Mouse (Mus musculus): ENCODE results near the gene Gm1113. TPM values are rescaled to one million over a fixed set of nuclear protein-coding genes. Genes with fewer than 3 reads are reported as not detected.

Gene Gm1113
- polyA plus RNA-seq, 1 experiment from 2014 or later: not detected

DNA sequence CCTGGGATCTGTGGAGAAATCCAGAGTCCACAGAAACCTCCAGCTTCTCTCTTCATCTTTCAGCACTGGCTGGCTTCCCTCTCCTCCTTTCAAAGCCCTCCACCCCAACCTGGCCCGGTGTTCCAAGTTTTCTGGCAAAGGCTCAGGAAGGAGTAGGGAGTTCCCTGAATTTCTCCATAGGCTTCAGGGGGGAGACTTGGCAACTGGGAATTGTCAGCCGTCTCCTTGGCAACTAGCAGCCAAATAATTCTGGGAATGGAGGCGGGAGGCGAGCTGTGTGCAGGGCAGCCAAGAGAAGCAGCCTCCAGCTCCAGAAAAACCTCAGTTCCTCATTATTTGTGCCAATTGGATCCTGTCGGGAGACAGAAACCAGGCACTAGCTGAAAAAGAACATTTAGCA is 5.5 kb upstream of the Gm1113 start:
- Histone ChIP-seq H3K4me3 (no peak overlapping the region), H3K4me1 (peaks cover 11% of the 10 kb centered on the region), H3K36me3 (no peaks in the 10 kb centered on the region), H3K4me2 (replicated peaks) (no peak overlapping the region), H3K27ac (no peak overlapping the region), H3K9me3 (replicated peaks) (no peaks in the 10 kb centered on the region), H3K9ac (no peak overlapping the region), H3K27me3 (no peaks in the 10 kb centered on the region)
- WGBS: 11% methylated on average over 5 of the region's 5 CpGs
- peak; percentile 58 for ATAC-seq (ENCODE audit: low FRiP score)

DNA sequence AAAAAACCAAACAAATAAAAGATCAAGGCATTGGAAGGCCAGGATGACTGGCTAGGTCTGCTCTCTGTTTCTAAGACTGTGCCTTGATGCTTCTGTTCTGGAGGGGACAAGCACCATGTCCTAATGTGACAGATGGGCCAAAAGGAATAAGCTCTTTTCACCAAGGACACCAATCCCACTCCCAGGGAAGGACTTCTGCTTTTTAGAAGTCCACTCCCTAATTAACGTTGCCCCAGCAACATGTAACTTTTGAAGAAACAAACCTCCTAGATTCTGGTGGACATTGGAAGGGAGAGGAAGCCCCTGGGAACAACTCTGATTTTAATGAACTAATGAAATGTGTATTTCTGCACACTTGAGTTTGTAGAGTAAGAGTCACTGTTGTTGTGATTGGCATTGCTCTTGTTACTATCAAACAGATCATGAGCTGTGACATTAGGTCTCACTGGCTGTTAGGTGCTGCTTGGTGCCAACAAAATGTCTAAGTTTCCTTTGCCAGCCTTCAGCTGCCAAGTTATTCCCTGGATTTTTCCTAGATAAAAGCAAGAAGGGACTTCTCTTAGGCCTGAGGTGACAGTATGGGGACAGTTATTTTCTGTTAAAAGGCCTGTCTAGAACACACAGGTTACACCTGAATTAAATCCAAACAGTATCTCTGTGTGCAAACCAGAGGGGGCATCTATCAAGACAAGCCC is 4.9 kb upstream of the Gm1113 start:
- no peaks in the 10 kb centered on the region for H3K36me3 ChIP-seq
- H3K27ac ChIP-seq: no peak overlapping the region
- H3K27me3 ChIP-seq: no peaks in the 10 kb centered on the region
- peaks cover 11% of the 10 kb centered on the region for H3K4me1 ChIP-seq
- no peak overlapping the region for H3K4me3 ChIP-seq
- H3K9me3 ChIP-seq (replicated peaks): no peaks in the 10 kb centered on the region
- no peak overlapping the region for H3K9ac ChIP-seq
- WGBS: 72% methylated on average over 1 of the region's 1 CpGs
- H3K4me2 ChIP-seq (replicated peaks): no peak overlapping the region
- ATAC-seq (ENCODE audit: low FRiP score): no peak

DNA sequence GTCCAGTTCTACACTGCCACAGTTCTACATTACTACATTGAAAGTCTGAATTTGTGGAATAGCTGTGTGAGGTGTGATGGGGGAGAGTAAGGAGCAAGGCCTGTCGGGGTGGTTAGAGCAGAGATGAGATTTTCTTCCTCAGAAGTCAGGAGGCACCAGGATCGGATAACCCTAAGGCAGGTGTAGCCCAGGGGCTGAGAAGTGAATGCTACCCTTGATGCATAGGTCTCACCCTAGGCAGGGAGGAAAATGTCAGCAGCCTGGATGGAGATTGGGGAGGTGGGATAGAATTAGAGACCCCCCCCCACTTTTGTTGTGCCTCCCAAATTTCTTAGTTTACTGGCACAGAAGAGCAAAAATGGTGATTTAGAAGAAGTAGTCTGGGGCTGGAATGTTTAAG is 4.2 kb upstream of the Gm1113 start:
- Histone ChIP-seq H3K4me1 (peaks cover 11% of the 10 kb centered on the region), H3K27me3 (no peaks in the 10 kb centered on the region), H3K27ac (no peak overlapping the region), H3K9me3 (replicated peaks) (no peaks in the 10 kb centered on the region), H3K9ac (no peak overlapping the region), H3K4me2 (replicated peaks) (no peak overlapping the region), H3K36me3 (no peaks in the 10 kb centered on the region), H3K4me3 (no peak overlapping the region)
- 75% methylated on average over 2 of the region's 2 CpGs for WGBS
- no peak for ATAC-seq (ENCODE audit: low FRiP score)

DNA sequence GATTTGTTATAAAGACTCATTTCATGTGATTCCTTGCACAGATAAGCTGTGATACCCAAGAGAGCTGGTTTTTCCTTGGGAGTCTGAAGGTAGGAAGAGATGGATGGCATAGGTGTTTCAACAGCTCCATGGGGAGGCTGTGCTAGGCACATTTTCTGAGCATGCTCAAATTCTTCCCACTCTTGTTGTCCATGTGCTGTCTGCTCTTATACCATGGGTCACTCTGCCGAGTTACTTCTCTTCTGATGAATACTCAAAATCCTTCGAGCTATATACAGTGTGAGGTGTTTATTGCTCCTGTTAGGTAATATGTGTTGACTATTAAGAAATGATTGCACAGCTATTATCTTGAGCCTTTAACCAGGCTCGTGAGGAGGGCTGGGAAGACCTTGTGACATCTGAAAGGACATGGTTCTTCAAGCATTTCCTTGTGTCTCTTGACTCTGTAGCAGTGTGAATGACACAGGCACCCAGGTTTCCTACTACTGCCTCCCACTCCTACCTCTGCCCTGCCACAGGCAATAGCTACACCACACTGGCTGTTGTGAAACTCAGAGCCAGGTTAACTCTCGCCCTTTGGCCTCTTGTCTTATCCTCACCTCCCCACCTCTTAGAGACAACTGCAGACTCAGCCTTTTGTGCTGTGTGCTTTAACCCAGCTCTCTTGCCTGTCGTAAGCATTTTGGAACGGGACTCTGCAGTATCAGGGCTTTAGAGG is 2.7 kb upstream of the Gm1113 start:
- Histone ChIP-seq H3K27me3 (no peaks in the 10 kb centered on the region), H3K4me1 (peaks cover 11% of the 10 kb centered on the region), H3K27ac (no peak overlapping the region), H3K4me2 (replicated peaks) (no peak overlapping the region), H3K4me3 (no peak overlapping the region), H3K9ac (no peak overlapping the region), H3K9me3 (replicated peaks) (no peaks in the 10 kb centered on the region), H3K36me3 (no peaks in the 10 kb centered on the region)
- no peak for ATAC-seq (ENCODE audit: low FRiP score)
- WGBS: 81% methylated on average over 6 of the region's 6 CpGs

DNA sequence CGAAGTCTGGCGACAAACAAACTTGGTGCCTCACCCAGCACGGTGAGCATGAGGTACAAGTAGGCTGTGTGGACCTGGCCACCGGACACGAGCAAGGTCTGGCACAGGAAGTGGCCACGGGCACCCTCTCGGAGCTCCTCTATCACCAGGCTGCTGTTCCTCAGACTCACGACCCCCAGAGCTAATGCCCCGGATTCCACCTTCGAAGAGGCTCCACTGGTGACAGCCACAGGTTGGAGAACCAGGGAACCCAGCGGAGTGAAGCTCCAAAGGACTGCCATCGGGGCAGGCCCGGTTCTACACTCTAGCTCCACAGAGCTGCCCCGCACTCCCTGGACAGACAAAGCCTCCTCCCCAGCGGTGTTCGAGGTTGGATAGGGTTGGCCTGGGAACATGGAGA is 1.4 kb downstream of the Gm1113 start:
- no peaks in the 10 kb centered on the region for H3K36me3 ChIP-seq
- H3K9me3 ChIP-seq (replicated peaks): no peaks in the 10 kb centered on the region
- no peak overlapping the region for H3K27ac ChIP-seq
- H3K4me2 ChIP-seq (replicated peaks): no peak overlapping the region
- no peak overlapping the region for H3K9ac ChIP-seq
- ATAC-seq (ENCODE audit: low FRiP score): no peak
- H3K4me3 ChIP-seq: no peak overlapping the region
- WGBS: 94% methylated on average over 16 of the region's 16 CpGs
- H3K4me1 ChIP-seq: no peaks in the 10 kb centered on the region
- H3K27me3 ChIP-seq: peaks cover 3% of the 10 kb centered on the region

DNA sequence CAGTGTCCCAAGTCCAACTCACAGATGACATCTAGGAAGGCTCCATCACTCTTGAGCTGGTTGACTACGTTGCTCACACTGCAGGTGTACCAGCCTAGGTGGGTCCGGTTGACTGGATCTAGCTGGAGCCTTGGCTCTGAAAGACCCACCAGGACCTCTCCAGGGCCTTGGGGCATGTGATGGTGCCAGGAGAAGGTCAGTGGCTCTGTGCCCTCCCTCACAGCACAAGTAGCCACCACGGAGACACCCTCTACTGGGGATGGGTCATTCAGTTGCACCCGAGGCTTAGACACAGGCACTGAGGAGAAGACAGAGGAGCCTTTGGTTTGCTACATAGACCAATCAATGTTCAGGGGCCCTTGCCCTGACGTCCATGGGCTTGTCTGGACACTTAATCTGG is 1.9 kb downstream of the Gm1113 start:
- Histone ChIP-seq H3K9ac (no peak overlapping the region), H3K9me3 (replicated peaks) (no peaks in the 10 kb centered on the region), H3K27me3 (peaks cover 3% of the 10 kb centered on the region), H3K4me3 (no peak overlapping the region), H3K27ac (no peak overlapping the region), H3K36me3 (no peaks in the 10 kb centered on the region), H3K4me1 (no peaks in the 10 kb centered on the region), H3K4me2 (replicated peaks) (no peak overlapping the region)
- WGBS: 90% methylated on average over 5 of the region's 5 CpGs
- ATAC-seq (ENCODE audit: low FRiP score): no peak

DNA sequence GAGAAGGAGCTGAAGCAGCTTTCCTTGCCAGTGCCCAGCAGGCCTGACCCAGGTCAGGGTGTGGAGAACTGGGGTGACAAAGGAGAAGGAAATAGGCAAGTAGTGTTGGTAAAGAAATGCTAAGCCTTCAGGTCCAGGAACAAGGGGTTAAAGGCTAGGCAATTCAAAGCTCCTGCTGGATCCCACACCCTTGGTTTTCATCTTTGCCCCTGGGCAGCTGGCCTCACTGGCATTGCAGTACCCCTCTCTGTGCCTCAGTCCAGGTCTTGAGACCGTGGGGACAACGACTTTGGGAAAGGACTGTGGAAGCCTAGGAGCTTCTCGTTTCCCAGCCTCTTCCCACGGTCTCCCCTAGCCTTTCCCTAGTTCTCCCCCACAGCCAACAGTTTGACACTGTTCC is 4.2 kb downstream of the Gm1113 start:
- no peak overlapping the region for H3K4me2 ChIP-seq (replicated peaks)
- H3K4me1 ChIP-seq: no peaks in the 10 kb centered on the region
- H3K27me3 ChIP-seq: peaks cover 3% of the 10 kb centered on the region
- no peaks in the 10 kb centered on the region for H3K36me3 ChIP-seq
- no peak overlapping the region for H3K9ac ChIP-seq
- H3K9me3 ChIP-seq (replicated peaks): no peaks in the 10 kb centered on the region
- H3K27ac ChIP-seq: no peak overlapping the region
- H3K4me3 ChIP-seq: no peak overlapping the region
- no peak for ATAC-seq (ENCODE audit: low FRiP score)
- WGBS: 86% methylated on average over 4 of the region's 4 CpGs

DNA sequence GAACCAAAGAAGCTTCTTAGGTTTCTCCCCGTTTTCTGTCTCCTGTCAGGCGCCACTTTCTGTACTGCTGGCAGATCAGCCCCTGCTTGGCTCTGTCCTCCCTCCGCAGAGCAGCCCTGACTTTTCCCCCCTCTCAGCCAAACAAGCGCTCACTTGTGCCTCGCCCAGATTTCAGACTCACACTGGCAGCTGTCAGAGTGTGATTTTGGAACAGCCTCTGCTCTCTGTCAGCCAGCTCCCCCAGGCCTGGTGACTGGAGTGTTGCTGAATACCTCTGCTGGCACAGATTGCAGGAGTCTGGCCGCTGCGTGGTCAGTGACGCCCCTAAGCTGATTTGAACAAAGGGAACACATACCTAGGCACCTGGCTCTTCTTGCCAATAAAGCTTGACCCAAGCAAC is 9.8 kb downstream of the Gm1113 start:
- Histone ChIP-seq H3K27me3 (no peaks in the 10 kb centered on the region; the same call in 1 of the 2 replicates), H3K4me1 (no peaks in the 10 kb centered on the region), H3K4me2 (replicated peaks) (no peak overlapping the region), H3K27ac (no peak overlapping the region), H3K36me3 (peaks cover 12% of the 10 kb centered on the region; the same call in 1 of the 2 replicates), H3K4me3 (no peak overlapping the region), H3K9ac (no peak overlapping the region), H3K9me3 (replicated peaks) (no peaks in the 10 kb centered on the region)
- WGBS: 60% methylated on average over 8 of the region's 8 CpGs
- no peak; the same call in 1 of the 2 replicates for ATAC-seq (ENCODE audit: low FRiP score)

DNA sequence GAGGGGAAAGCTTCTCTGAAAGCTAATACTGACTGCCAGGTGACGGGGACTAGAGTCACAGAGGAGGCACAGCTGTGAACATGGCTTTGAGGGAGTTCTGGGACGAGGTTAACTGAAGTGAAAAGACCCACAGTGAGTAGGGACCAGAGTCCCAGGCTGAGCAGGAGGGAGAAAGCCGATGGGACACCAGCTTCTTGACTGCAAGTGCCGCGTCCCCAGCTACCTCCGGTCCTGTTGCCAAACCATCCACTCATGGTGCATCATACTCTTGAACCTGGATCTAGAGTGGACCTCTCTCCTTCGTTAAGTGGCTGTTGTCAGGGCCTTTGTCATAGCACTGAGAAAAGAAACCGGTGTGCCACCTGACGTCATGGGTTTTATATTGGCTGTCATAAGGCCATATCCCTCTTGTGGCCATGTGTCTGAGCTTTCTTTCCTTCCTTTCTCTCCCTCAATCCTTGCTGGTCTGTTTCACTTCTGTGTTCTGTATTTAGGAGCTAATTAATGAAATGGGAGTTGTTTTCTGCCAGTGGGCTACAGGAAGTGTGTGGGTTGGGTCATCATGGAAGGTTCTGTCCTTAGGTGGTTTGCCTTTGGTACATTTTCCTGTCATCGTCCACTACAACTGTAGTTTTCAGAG is 15.6 kb downstream of the Gm1113 start:
- H3K4me3 ChIP-seq: no peak overlapping the region
- ATAC-seq (ENCODE audit: low FRiP score): no peak
- 88% methylated on average over 10 of the region's 10 CpGs for WGBS

DNA sequence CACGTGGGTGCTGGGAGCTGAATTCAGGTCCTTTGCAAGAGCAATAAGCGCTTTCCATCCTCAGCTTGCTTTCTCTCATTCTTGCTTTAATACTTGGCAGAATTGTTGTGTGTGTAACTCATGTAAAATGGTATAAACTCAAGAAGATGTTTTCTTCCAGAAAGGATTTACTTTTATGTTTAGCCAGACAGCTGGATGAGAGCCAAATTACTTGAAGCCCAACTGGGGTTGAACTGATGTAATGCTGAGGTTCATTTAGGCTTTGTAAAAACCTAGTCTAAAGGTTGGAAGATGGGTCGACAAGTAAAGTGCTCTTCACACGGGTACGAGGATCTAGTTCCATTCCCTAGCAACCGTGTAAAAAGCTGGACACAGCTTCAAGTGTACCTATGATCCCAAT is 18.1 kb downstream of the Gm1113 start:
- WGBS: 92% methylated on average over 6 of the region's 6 CpGs
- no peaks in the 10 kb centered on the region for H3K9me3 ChIP-seq (replicated peaks)
- no peak overlapping the region for H3K4me2 ChIP-seq (replicated peaks)
- peaks cover 5% of the 10 kb centered on the region for H3K4me1 ChIP-seq
- no peak overlapping the region for H3K4me3 ChIP-seq
- no peak overlapping the region for H3K9ac ChIP-seq
- H3K27me3 ChIP-seq: no peaks in the 10 kb centered on the region
- H3K36me3 ChIP-seq: peaks cover 47% of the 10 kb centered on the region
- no peak for ATAC-seq (ENCODE audit: low FRiP score)
- H3K27ac ChIP-seq: no peak overlapping the region

More for the DNA sequence above, 15.6 kb downstream of the Gm1113 start:
- no peaks in the 10 kb centered on the region for H3K27me3 ChIP-seq
- H3K4me1 ChIP-seq: no peaks in the 10 kb centered on the region
- H3K36me3 ChIP-seq: peaks cover 47% of the 10 kb centered on the region
- H3K4me2 ChIP-seq (replicated peaks): no peak overlapping the region
- H3K27ac ChIP-seq: no peak overlapping the region
- no peaks in the 10 kb centered on the region for H3K9me3 ChIP-seq (replicated peaks)
- no peak overlapping the region for H3K9ac ChIP-seq

DNA sequence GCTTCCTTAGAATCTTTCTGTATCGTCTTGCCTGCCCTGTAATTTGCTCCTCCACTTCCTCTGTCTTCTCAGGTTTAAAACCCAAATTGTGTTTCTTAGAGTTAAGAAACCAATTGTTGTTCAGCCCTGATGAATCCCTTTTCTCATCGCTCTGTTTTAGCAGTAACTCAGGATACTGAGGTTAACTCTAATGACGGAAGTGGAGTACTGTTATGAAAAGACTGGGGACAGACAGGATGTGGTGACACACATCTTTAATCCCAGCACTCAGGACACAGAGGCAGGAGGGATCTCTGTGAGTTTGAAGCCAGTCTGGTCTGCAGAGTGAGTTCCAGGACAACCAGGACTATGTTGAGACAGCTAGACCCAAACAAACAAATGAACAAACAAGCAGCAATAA is 22.6 kb downstream of the Gm1113 start:
- 69% methylated on average over 3 of the region's 3 CpGs for WGBS

DNA sequence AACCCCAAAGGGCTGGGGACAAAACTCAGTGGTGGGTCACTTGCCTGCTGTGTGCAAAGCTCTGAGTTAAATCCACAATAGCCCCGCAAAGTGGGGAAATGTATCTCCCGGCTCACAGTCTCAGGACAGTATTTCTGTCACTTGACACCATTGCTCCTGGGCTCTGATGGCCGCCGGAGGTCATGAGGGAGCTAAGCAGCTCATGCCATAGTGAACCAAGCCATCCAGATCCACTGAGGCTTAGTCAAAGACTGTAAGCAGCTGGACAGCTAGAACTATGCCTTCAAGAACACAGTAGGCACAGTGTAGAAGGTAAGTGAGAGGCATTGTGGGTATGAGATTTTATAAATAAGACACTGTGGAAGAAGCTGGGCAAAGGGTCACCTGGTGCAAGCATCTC is 23.1 kb downstream of the Gm1113 start:
- Histone ChIP-seq H3K4me1 (peaks cover 8% of the 10 kb centered on the region), H3K27ac (no peak overlapping the region), H3K27me3 (no peaks in the 10 kb centered on the region), H3K4me2 (replicated peaks) (no peak overlapping the region), H3K9me3 (replicated peaks) (no peaks in the 10 kb centered on the region), H3K4me3 (no peak overlapping the region), H3K9ac (no peak overlapping the region), H3K36me3 (peaks cover 29% of the 10 kb centered on the region)
- WGBS: 58% methylated on average over 4 of the region's 4 CpGs
- ATAC-seq (ENCODE audit: low FRiP score): no peak

More for the DNA sequence above, 22.6 kb downstream of the Gm1113 start:
- no peaks in the 10 kb centered on the region for H3K27me3 ChIP-seq
- H3K36me3 ChIP-seq: peaks cover 35% of the 10 kb centered on the region
- no peak overlapping the region for H3K4me3 ChIP-seq
- ATAC-seq (ENCODE audit: low FRiP score): no peak
- H3K9me3 ChIP-seq (replicated peaks): no peaks in the 10 kb centered on the region
- no peak overlapping the region for H3K9ac ChIP-seq
- peaks cover 8% of the 10 kb centered on the region for H3K4me1 ChIP-seq
- no peak overlapping the region for H3K4me2 ChIP-seq (replicated peaks)
- 0 out of 2 replicates have a peak overlapping the region, but pooled peaks have one; percentile 30 for H3K27ac ChIP-seq
